Mouse (Mus musculus) myocyte (in vitro differentiated cells): Measurements from ENCODE around the gene Plppr4.

ENCODE experiments used
- MAX ChIP-seq: IDR thresholded peaks from one replicate; pipeline ENCODE4 v1.6.1; 2011; ENCODE audit warnings: low read depth, mild to moderate bottlenecking, control low read depth
- POLR2A ChIP-seq: IDR thresholded peaks from one replicate; pipeline ENCODE4 v1.6.1; 2011; ENCODE audit warnings: low read depth, mild to moderate bottlenecking, control low read depth, moderate library complexity; ENCODE audit not compliant: insufficient read length
- REST ChIP-seq: IDR thresholded peaks from one replicate; pipeline ENCODE4 v1.6.1; 2011; ENCODE audit warnings: mild to moderate bottlenecking, control low read depth, moderate library complexity; ENCODE audit not compliant: insufficient read depth, insufficient read length
- SRF ChIP-seq: IDR thresholded peaks from one replicate; pipeline ENCODE4 v1.6.1; 2011; ENCODE audit warnings: low read depth; ENCODE audit not compliant: control insufficient read depth, insufficient read length
- USF1 ChIP-seq: IDR thresholded peaks from one replicate; pipeline ENCODE4 v1.6.1; 2011; ENCODE audit warnings: low read depth, mild to moderate bottlenecking, control low read depth, moderate library complexity

- no peak for TF ChIP-seq POLR2A
- no peak for TF ChIP-seq REST
- no peak for TF ChIP-seq MAX
- TF ChIP-seq SRF = no peak
- TF ChIP-seq USF1 = no peak
These were observed 5.4 kb upstream of the Plppr4 start for GRCm38 (mm10) chr3:117366041-117366440.
